Mouse (Mus musculus): ENCODE results near the gene Cdx2. TPM values are rescaled to one million over a fixed set of nuclear protein-coding genes. Genes with fewer than 3 reads are reported as not detected.
A peak's percentile ranks its signal among the peaks of the same experiment; 100 is the strongest.

Cdx2 gene
- polyA plus RNA-seq, 1 experiment from 2014 or later = not detected

GRCm38 (mm10) chr5:147312830-147313685, 6.0 kb upstream of the Cdx2 start:
- peaks cover 91% of the 10 kb centered on the region for H3K27me3 ChIP-seq (ENCODE audit: insufficient read depth, low read length)
- H3K27ac ChIP-seq (ENCODE audit: low read depth) = no peak overlapping the region
- H3K4me2 ChIP-seq (ENCODE audit: low read depth, low read length) = no peak overlapping the region
- TF ChIP-seq EP300 (IDR thresholded peaks at IDR 0.05; ENCODE audit: low read depth) (no peak), CTCF (IDR thresholded peaks at IDR 0.05; ENCODE audit: low read depth) (no peak)
- 0 out of 2 replicates have a peak, but pooled peaks cover 5% of the 10 kb centered on the region for H3K36me3 ChIP-seq (replicated peaks; ENCODE audit: insufficient read depth, low read length)
- ATAC-seq (no peak; the same call in 1 of the 2 replicates), DNase-seq (peak; percentile 16)
- H3K9me3 ChIP-seq (ENCODE audit: low read length) = no peaks in the 10 kb centered on the region
- H3K4me1 ChIP-seq (ENCODE audit: insufficient read depth) = no peaks in the 10 kb centered on the region
- H3K4me3 ChIP-seq (ENCODE audit: low read depth, low read length) = no peak overlapping the region
- WGBS (ENCODE audit: insufficient replicate concordance) = 3% methylated on average over 27 of the region's 27 CpGs
- no peak overlapping the region for H3K9ac ChIP-seq (replicated peaks)

DNA sequence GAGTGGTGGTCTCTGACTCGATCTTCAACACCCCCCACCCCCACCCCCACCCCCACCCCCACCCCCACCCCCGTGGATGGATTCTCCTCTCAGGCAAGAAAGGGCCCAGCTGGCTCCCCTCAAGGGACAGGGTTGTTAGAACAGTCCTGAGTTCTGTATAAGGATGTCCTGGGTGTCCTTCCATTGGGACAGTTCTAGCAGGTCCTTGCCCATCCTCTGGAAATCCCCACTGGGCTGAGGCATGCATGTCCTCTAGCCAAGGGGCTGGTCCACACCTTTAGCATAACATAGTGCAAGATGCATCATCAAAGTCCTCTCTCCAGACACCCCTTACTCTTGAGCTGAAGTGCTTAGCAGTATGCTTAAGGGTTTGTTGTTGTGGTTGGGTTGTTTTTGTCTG, 2.7 kb upstream of the Cdx2 start:
- ATAC-seq (no peak), DNase-seq (no peak)
- TF ChIP-seq CTCF (IDR thresholded peaks at IDR 0.05; ENCODE audit: low read depth) (no peak), EP300 (IDR thresholded peaks at IDR 0.05; ENCODE audit: low read depth) (no peak)
- no peak overlapping the region for H3K4me2 ChIP-seq (ENCODE audit: low read depth, low read length)
- no peak overlapping the region for H3K27ac ChIP-seq (ENCODE audit: low read depth)
- no peak overlapping the region for H3K4me3 ChIP-seq (ENCODE audit: low read depth, low read length)
- 0% methylated on average over 2 of the region's 2 CpGs for WGBS (ENCODE audit: insufficient replicate concordance)
- 0 out of 2 replicates have a peak, but pooled peaks cover 2% of the 10 kb centered on the region for H3K4me1 ChIP-seq (ENCODE audit: insufficient read depth)
- no peaks in the 10 kb centered on the region for H3K9me3 ChIP-seq (ENCODE audit: low read length)
- peaks cover 96% of the 10 kb centered on the region for H3K27me3 ChIP-seq (ENCODE audit: insufficient read depth, low read length)
- no peak overlapping the region for H3K9ac ChIP-seq (replicated peaks)
- H3K36me3 ChIP-seq (replicated peaks; ENCODE audit: insufficient read depth, low read length) = 0 out of 2 replicates have a peak, but pooled peaks cover 4% of the 10 kb centered on the region

DNA sequence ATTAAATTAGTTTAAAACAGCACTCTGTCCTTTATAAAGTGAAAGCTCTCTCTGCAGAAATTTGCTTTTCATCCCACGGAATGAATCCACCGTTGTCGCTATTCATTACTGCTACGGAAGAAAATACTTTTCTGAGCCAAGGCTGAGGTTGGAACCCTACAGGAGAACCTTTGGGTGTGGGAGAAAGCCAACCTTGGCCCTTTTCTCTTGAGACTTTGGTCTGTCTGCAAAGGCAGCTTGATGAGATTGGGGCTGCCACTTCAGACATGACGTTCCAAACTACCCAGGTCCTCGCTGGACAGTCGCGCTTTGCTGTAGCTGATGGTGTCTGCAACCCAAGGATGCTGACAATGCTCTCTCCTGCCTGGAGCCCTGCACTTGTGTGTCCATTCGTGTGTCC, 1.4 kb upstream of the Cdx2 start:
- H3K27ac ChIP-seq (ENCODE audit: low read depth) = no peak overlapping the region
- 12% methylated on average over 9 of the region's 9 CpGs for WGBS (ENCODE audit: insufficient replicate concordance)
- ATAC-seq = no peak

DNA sequence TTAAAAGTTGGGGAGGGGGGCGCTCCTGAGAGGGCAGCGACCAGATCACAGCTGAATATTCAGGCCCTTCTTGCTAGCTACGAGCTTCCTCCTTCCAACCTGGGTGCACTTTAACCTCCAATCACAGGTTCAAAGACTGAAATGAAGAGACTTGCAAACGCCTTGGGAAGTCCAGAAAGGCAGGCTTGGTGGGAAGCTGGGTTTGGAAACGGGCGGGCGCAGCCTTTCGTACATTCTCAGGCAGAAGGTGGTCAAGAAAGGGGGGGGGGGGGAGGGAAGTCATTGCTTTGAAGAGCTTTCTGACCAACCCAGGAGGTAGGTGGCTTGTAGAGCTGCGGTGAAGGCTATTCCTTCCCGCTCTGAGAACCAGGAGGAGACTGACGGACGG, 322 bp upstream of the Cdx2 start:
- Histone ChIP-seq H3K27me3 (ENCODE audit: insufficient read depth, low read length) (peaks cover 97% of the 10 kb centered on the region), H3K4me3 (ENCODE audit: low read depth, low read length) (no peak overlapping the region), H3K4me1 (ENCODE audit: insufficient read depth) (0 out of 2 replicates have a peak, but pooled peaks cover 2% of the 10 kb centered on the region), H3K9me3 (ENCODE audit: low read length) (no peaks in the 10 kb centered on the region), H3K4me2 (ENCODE audit: low read depth, low read length) (no peak overlapping the region), H3K36me3 (replicated peaks; ENCODE audit: insufficient read depth, low read length) (no peaks in the 10 kb centered on the region), H3K9ac (replicated peaks) (no peak overlapping the region), H3K27ac (ENCODE audit: low read depth) (no peak overlapping the region)
- TF ChIP-seq CTCF (IDR thresholded peaks at IDR 0.05; ENCODE audit: low read depth) (no peak), EP300 (IDR thresholded peaks at IDR 0.05; ENCODE audit: low read depth) (no peak)
- ATAC-seq (no peak), DNase-seq (no peak)
- 5% methylated on average over 12 of the region's 12 CpGs for WGBS (ENCODE audit: insufficient replicate concordance)

More for the DNA sequence above, 1.4 kb upstream of the Cdx2 start:
- H3K27me3 ChIP-seq (ENCODE audit: insufficient read depth, low read length) = peaks cover 96% of the 10 kb centered on the region
- no peaks in the 10 kb centered on the region for H3K9me3 ChIP-seq (ENCODE audit: low read length)
- H3K4me2 ChIP-seq (ENCODE audit: low read depth, low read length) = no peak overlapping the region
- TF ChIP-seq CTCF (IDR thresholded peaks at IDR 0.05; ENCODE audit: low read depth) (no peak), EP300 (IDR thresholded peaks at IDR 0.05; ENCODE audit: low read depth) (no peak)
- no peak overlapping the region for H3K9ac ChIP-seq (replicated peaks)
- no peak overlapping the region for H3K4me3 ChIP-seq (ENCODE audit: low read depth, low read length)
- 0 out of 2 replicates have a peak, but pooled peaks cover 2% of the 10 kb centered on the region for H3K4me1 ChIP-seq (ENCODE audit: insufficient read depth)
- H3K36me3 ChIP-seq (replicated peaks; ENCODE audit: insufficient read depth, low read length) = no peaks in the 10 kb centered on the region
- DNase-seq = no peak

DNA sequence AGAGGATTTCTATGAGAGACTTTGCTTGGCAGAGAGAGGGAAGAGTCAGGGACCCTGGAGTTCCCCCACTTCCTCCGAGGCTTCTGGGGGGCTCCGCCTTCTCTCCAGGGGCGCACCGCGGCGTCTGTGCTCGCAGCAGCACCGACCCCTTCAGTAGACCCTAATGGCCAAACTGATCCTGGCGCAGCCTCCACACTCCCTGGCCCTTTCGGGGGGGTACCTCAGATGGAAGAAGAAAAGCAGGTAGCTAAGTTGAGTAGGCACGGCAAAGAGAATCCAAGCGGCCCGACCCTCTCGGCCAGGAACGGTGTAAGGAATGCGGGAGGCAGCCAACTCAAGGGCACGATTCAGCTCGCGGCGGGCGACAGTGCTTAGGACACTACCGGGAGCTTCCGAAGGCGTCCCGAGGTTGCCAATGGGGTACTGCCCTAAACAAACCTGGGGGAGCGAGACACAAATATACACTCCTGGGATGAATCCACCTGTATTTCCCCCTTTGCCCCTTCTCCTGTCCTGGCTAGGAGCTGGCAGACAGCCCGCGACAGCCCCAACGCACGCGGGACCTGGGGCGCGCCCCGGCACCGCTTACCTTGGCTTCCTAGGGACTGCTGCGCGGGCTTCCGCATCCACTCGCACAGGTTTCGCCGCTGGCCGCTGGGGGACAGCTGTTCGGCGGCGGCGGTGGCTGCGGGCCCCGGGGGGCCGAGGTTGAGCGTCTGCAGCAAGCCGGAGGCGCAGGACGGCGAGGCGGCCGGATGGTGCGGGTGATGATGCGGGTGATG, 1.0 kb downstream of the Cdx2 start:
- ATAC-seq (no peak), DNase-seq (peak; percentile 17)
- Histone ChIP-seq H3K9ac (replicated peaks) (no peak overlapping the region), H3K4me1 (ENCODE audit: insufficient read depth) (peaks cover 6% of the 10 kb centered on the region; the same call in 1 of the 2 replicates), H3K27ac (ENCODE audit: low read depth) (no peak overlapping the region), H3K27me3 (ENCODE audit: insufficient read depth, low read length) (peaks cover 97% of the 10 kb centered on the region), H3K4me2 (ENCODE audit: low read depth, low read length) (no peak overlapping the region), H3K9me3 (ENCODE audit: low read length) (no peaks in the 10 kb centered on the region), H3K36me3 (replicated peaks; ENCODE audit: insufficient read depth, low read length) (no peaks in the 10 kb centered on the region), H3K4me3 (ENCODE audit: low read depth, low read length) (peak overlapping the region; percentile 17; the same call in 1 of the 2 replicates)
- TF ChIP-seq EP300 (IDR thresholded peaks at IDR 0.05; ENCODE audit: low read depth) (no peak), CTCF (IDR thresholded peaks at IDR 0.05; ENCODE audit: low read depth) (no peak)
- under 1% methylated on average over 58 of the region's 58 CpGs for WGBS (ENCODE audit: insufficient replicate concordance)

DNA sequence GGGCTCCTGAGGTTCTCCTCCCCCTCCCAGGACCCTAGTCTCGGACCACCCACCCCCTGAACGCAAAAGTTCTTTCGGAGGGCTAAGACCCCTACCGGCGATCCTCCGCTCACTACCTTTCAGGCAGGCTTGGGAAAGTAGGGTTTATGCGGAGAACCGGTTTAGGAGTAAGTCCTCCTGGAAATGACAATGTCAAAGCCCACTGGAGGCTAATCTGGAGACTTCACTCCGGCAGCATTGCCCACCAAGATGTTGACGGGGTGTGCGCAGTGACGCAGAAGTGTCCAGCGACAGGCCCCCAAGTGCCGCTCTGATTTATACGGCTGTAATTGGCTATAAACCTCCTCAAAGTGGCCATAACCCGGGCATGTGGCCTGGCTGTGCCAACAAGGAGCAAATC, 1.9 kb downstream of the Cdx2 start:
- no peak for DNase-seq
- no peak overlapping the region for H3K9ac ChIP-seq (replicated peaks)
- peaks cover 97% of the 10 kb centered on the region for H3K27me3 ChIP-seq (ENCODE audit: insufficient read depth, low read length)
- peaks cover 12% of the 10 kb centered on the region for H3K4me1 ChIP-seq (ENCODE audit: insufficient read depth)
- H3K4me2 ChIP-seq (ENCODE audit: low read depth, low read length) = no peak overlapping the region
- TF ChIP-seq EP300 (IDR thresholded peaks at IDR 0.05; ENCODE audit: low read depth) (no peak), CTCF (IDR thresholded peaks at IDR 0.05; ENCODE audit: low read depth) (no peak)
- H3K36me3 ChIP-seq (replicated peaks; ENCODE audit: insufficient read depth, low read length) = no peaks in the 10 kb centered on the region
- H3K4me3 ChIP-seq (ENCODE audit: low read depth, low read length) = no peak overlapping the region
- ATAC-seq = no peak
- no peak overlapping the region for H3K27ac ChIP-seq (ENCODE audit: low read depth)
- WGBS (ENCODE audit: insufficient replicate concordance) = 4% methylated on average over 16 of the region's 16 CpGs
- no peaks in the 10 kb centered on the region for H3K9me3 ChIP-seq (ENCODE audit: low read length)
